Mouse (Mus musculus): Measurements from ENCODE around the gene Osbpl8. TPM values are rescaled to one million over a fixed set of nuclear protein-coding genes. Genes with fewer than 3 reads are reported as not detected.

Gene Osbpl8
- polyA plus RNA-seq, 1 experiment from 2014 or later = 20.1 TPM

DNA sequence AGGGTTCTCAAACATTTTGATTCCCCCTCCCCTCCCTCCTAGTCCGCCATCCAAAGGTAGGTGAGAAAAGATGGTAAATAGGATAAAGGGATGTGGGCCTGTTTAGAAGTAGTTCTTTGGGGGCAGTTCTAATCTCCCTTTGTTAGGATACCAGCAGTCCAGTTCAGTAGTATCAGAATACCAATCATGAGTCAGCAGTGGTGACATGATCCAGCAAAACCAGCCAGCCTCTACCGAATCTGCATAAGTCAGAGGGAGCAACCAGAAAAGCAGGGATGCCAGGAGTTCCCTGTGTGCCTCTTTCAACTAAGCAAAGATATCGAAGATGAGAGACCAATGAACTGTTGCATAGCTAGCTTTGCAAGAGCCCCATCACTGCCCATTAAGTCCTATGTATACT is 91.6 kb downstream of the Osbpl8 start:
- H3K36me3 ChIP-seq = peaks cover 12% of the 10 kb centered on the region; the same call in 1 of the 2 replicates
- no peaks in the 10 kb centered on the region for H3K9me3 ChIP-seq
- 90% methylated on average over 3 of the region's 3 CpGs for WGBS
- no peak overlapping the region for H3K27ac ChIP-seq (replicated peaks)
- H3K4me3 ChIP-seq = no peak overlapping the region
- H3K9ac ChIP-seq = no peak overlapping the region
- no peaks in the 10 kb centered on the region for H3K27me3 ChIP-seq
- no peak for ATAC-seq (ENCODE audit: low read depth)
- H3K4me2 ChIP-seq = no peak overlapping the region
- H3K4me1 ChIP-seq (replicated peaks) = 0 out of 2 replicates have a peak, but pooled peaks cover 5% of the 10 kb centered on the region

DNA sequence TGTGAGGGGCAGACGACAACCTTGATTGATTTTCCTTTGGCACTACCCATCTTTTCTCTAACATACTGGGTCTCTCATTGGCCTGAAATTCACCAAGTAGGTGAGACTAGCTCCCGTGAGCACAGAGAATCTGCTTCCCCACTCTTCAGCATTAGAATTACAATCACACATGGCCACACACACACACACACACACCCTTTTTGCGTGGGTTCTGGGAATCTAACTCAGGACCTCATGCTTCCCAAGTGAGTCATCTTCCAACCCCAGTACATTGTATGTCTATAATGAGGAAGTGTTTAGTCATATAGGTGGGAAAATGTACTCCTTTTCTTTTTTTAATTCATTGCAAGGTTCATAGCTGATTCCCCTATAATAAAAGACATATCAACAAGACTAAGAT is 92.8 kb downstream of the Osbpl8 start:
- Histone ChIP-seq H3K4me2 (no peak overlapping the region), H3K36me3 (peaks cover 12% of the 10 kb centered on the region; the same call in 1 of the 2 replicates), H3K9me3 (no peaks in the 10 kb centered on the region), H3K27me3 (no peaks in the 10 kb centered on the region), H3K9ac (no peak overlapping the region), H3K4me3 (no peak overlapping the region), H3K27ac (replicated peaks) (no peak overlapping the region), H3K4me1 (replicated peaks) (no peaks in the 10 kb centered on the region)
- 94% methylated on average over 3 of the region's 3 CpGs for WGBS
- ATAC-seq (ENCODE audit: low read depth) = no peak

DNA sequence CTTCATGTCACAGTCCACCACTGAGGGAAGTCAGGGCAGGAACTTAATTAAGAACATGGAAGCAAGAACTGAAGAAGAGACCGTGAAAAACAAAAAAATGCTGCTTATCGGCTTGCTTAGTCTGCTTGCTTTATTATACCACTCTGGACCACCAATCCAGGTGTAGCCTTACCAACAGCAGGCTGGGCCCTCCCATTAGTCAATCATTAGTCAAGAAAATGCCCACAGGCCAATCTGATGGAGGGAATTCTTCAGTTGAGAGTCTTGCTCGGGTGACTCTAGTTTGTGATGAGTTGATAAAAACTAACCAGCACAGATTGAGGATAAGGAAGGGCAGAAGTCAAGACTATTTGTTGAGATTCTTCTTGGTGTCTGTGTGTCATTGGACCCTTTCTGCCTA is 93.7 kb downstream of the Osbpl8 start:
- H3K27ac ChIP-seq (replicated peaks) = no peak overlapping the region
- no peak for ATAC-seq (ENCODE audit: low read depth)
- no peaks in the 10 kb centered on the region for H3K27me3 ChIP-seq
- no peaks in the 10 kb centered on the region for H3K9me3 ChIP-seq
- 92% methylated on average over 3 of the region's 3 CpGs for WGBS
- no peak overlapping the region for H3K4me2 ChIP-seq
- no peaks in the 10 kb centered on the region for H3K4me1 ChIP-seq (replicated peaks)
- H3K4me3 ChIP-seq = no peak overlapping the region
- peaks cover 12% of the 10 kb centered on the region; the same call in 1 of the 2 replicates for H3K36me3 ChIP-seq
- no peak overlapping the region for H3K9ac ChIP-seq

DNA sequence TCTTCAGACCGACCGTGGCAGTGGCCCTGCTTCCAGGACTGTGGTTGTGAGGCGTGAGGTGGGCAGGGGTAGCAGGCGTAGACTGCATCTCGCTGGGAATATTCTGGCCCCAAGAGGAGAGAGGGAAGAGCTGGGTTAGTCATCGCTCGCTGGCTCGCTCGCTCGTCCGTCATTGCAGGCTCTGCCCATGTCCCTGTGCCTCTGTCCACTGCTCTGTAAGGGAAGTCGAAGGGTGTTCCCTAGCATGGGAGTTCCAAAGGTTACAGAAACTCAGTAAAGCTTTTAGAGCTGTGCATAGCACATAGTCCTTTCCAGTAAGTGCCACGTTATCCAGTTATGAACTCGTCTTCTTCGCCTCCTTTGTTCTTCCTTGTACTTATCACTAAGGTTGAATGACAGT is 107.1 kb downstream of the Osbpl8 start:
- peaks cover 64% of the 10 kb centered on the region for H3K36me3 ChIP-seq
- WGBS = 88% methylated on average over 15 of the region's 15 CpGs
- no peak overlapping the region for H3K4me3 ChIP-seq
- no peak overlapping the region for H3K4me2 ChIP-seq
- H3K9me3 ChIP-seq = no peaks in the 10 kb centered on the region
- H3K9ac ChIP-seq = no peak overlapping the region
- H3K27ac ChIP-seq (replicated peaks) = no peak overlapping the region
- no peak for ATAC-seq (ENCODE audit: low read depth)
- no peaks in the 10 kb centered on the region for H3K27me3 ChIP-seq
- H3K4me1 ChIP-seq (replicated peaks) = peaks cover 6% of the 10 kb centered on the region

DNA sequence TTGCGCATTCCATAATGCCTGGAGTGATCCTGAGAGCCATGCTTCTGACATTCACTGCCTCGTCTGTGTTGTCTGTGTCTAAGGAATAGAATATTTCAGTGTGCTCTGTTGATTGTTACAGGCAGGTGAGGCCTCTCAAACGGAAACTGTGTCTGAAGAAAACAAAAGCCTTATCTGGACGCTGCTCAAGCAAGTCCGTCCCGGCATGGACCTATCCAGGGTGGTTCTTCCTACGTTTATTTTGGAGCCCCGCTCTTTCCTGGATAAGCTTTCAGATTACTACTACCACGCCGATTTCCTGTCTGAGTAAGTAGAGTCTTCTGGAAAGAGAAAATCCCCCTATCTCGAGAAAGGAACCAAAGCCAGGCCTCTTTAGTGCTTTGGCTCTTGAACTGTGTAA is 108.4 kb downstream of the Osbpl8 start:
- H3K4me3 ChIP-seq = no peak overlapping the region
- H3K27me3 ChIP-seq = no peaks in the 10 kb centered on the region
- H3K27ac ChIP-seq (replicated peaks) = no peak overlapping the region
- 77% methylated on average over 11 of the region's 11 CpGs for WGBS
- H3K4me1 ChIP-seq (replicated peaks) = peaks cover 6% of the 10 kb centered on the region
- H3K4me2 ChIP-seq = no peak overlapping the region
- peaks cover 66% of the 10 kb centered on the region for H3K36me3 ChIP-seq
- no peak overlapping the region for H3K9ac ChIP-seq
- ATAC-seq (ENCODE audit: low read depth) = no peak
- H3K9me3 ChIP-seq = no peaks in the 10 kb centered on the region

DNA sequence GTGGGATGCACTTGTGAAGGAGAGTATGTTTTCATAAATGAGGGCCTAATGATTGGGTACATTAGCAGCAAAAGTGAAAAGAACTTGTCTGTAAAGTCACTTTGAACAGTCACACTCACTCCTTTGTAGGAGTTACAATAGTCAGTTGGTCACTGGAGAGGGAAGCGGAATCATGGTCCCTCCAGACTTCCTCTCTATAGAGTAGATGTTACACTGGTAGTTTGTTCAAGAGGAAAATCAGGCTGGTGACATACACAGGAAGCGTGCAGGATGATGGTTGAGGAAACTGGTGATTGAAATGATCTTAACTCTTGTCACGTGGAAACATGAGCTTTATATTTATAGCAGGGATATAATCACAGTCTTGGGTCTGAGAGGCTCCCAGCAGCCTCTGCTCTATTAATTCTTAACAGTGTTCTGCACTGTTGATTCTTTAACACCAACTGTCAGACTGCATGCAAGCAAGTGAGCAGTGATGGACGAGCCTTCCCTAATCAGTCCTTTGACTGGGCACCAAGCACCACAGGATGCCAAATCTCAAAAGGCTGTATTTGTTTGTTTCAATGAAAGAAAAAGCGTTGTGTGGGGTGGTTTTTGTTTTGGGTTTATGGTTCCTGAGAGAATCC is 109.0 kb downstream of the Osbpl8 start:
- ATAC-seq (ENCODE audit: low read depth) = peak; percentile 77
- no peak overlapping the region for H3K4me3 ChIP-seq
- H3K4me2 ChIP-seq = no peak overlapping the region
- 21% methylated on average over 5 of the region's 5 CpGs for whole genome bisulfite sequencing
- H3K27me3 ChIP-seq = no peaks in the 10 kb centered on the region
- H3K9ac ChIP-seq = no peak overlapping the region
- no peak overlapping the region for H3K27ac ChIP-seq (replicated peaks)
- peaks cover 69% of the 10 kb centered on the region for H3K36me3 ChIP-seq
- peaks cover 6% of the 10 kb centered on the region for H3K4me1 ChIP-seq (replicated peaks)
- no peaks in the 10 kb centered on the region for H3K9me3 ChIP-seq

DNA sequence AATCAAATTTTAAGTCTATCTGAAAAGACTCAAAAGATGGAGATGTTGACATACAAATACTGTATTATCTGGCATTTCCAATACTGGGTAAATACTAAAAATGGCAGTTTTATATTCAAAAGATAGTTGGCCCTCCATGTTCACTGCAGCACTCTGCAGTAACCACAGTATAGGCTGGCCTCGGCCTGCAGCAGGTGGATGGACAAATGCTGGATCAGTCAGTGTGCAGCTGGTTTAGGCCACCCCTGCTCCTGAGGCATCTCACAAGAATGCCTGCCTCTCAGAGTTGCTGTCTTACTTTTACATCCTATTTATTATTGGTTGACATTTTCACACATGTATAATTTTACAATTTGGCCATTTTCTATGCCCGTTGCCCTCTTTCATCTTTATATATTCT is 111.3 kb downstream of the Osbpl8 start:
- no peak overlapping the region for H3K4me3 ChIP-seq

DNA sequence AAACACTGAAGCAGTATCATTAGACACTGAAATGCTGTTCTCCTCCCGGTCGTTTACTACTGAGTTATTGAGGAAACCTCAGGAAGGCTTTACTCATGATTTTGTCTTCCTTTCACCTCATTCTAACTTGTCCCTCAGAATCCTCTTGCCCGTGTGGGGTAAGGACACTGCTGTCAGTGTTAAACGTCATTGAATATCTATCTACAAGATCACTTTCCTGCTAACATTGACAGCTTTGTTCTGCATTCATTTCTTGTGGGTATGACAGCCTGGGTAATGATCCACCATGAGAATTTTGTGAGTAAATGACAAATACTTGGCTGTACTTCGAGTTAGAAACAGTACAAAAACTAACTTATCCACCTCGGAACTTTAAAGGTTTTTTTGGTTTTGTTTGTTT is 133.1 kb downstream of the Osbpl8 start:
- no peak for ATAC-seq (ENCODE audit: low read depth)
- 0 out of 2 replicates have a peak overlapping the region, but pooled peaks have one; percentile 88 for H3K27ac ChIP-seq (replicated peaks)
- H3K4me2 ChIP-seq = peak overlapping the region; percentile 65
- H3K36me3 ChIP-seq = peaks cover 4% of the 10 kb centered on the region
- peak overlapping the region; percentile 71 for H3K9ac ChIP-seq
- no peaks in the 10 kb centered on the region for H3K9me3 ChIP-seq
- H3K4me1 ChIP-seq (replicated peaks) = peaks cover 15% of the 10 kb centered on the region
- 44% methylated on average over 6 of the region's 6 CpGs for WGBS
- peak overlapping the region; percentile 54 for H3K4me3 ChIP-seq
- no peaks in the 10 kb centered on the region for H3K27me3 ChIP-seq

More for the DNA sequence above, 111.3 kb downstream of the Osbpl8 start:
- ATAC-seq (ENCODE audit: low read depth) = no peak
- 79% methylated on average over 2 of the region's 2 CpGs for WGBS
- Histone ChIP-seq H3K27ac (replicated peaks) (no peak overlapping the region), H3K9ac (no peak overlapping the region), H3K4me2 (no peak overlapping the region), H3K27me3 (no peaks in the 10 kb centered on the region), H3K4me1 (replicated peaks) (peaks cover 6% of the 10 kb centered on the region), H3K9me3 (no peaks in the 10 kb centered on the region), H3K36me3 (peaks cover 70% of the 10 kb centered on the region)

DNA sequence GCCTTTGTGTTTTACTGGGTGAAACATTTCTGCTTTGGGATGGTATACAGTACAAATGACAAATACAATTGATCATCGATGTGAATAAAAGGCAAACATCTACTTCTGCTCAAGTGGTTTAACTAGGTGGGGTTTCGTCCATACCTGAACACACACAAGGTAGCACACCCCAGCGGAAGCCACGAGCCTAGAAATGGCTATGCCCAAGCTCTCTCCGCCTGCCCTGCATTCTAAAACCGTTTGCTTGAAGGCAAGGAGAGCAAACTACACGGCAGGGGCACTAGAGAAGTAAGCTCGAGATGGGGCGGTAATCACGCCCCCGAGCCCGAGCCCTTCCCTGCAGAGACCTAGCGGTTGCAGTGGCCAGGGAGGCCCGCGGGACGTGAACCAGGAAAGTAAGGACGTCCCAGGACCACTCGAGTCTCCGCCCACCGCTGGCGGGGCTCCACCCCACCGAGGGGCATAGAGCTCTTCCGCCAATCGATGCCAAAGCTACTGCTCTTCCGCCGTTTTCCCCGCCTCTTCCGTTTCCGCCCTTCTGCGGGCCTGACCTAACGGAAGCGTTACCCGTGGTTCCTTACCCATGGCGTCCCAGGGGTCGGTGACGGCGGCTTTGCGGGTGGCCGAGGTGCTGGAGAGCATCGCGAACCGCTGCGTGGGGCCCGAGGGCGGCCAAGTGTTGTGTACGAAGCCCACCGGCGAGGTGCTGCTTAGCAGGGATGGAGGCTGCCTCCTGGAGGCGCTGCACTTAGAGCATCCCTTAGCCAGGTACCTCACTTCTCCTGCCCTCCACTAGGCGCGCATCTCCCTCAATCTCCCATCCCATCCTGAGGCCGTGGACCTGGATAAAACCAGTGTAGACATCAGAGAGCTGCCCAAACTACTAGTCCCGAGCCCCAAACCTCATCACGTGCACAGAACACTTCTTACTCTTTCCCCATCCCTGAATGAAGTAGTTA is 133.9 kb downstream of the Osbpl8 start, which contains the start of gene Bbs10:
Gene Bbs10, plus strand, starts transcription at position 540 of the 959 bp plus-strand sequence.
- Histone ChIP-seq H3K4me3 (peak within 1 kb of the TSS; percentile 54), H3K4me2 (peak within 1 kb of the TSS; percentile 65), H3K9me3 (no peaks in the 10 kb centered on the region), H3K27ac (replicated peaks) (peak within 1 kb of the TSS; percentile 88), H3K36me3 (peaks cover under 1% of the 10 kb centered on the region), H3K27me3 (no peaks in the 10 kb centered on the region), H3K4me1 (replicated peaks) (peaks cover 15% of the 10 kb centered on the region), H3K9ac (peak within 1 kb of the TSS; percentile 71)
- ATAC-seq (ENCODE audit: low read depth) = peak; percentile 100
- WGBS = 1% methylated on average over 54 of the region's 54 CpGs

DNA sequence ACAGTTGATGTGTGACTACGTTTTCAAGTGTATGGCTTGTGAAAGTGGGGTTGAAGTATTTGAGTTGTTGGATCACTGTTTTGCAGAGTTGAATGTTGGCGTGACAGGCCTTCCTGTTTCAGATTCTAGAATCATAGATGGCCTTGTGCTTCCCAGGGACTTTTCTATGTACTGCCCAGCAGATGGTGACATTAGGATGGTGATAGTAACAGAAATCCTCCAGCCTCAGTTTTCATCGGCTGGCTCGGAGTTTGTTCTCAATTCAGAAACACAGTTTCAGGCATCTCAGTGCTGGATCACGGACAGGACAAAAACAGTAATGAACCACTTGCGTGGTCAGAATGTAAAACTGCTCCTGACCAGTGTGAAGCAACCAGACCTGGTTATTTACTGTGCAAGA is 135.0 kb downstream of the Osbpl8 start:
- Histone ChIP-seq H3K4me1 (replicated peaks) (peaks cover 15% of the 10 kb centered on the region), H3K9ac (peak overlapping the region; percentile 69; the same call in 1 of the 2 replicates)
- 84% methylated on average over 6 of the region's 6 CpGs for WGBS

DNA sequence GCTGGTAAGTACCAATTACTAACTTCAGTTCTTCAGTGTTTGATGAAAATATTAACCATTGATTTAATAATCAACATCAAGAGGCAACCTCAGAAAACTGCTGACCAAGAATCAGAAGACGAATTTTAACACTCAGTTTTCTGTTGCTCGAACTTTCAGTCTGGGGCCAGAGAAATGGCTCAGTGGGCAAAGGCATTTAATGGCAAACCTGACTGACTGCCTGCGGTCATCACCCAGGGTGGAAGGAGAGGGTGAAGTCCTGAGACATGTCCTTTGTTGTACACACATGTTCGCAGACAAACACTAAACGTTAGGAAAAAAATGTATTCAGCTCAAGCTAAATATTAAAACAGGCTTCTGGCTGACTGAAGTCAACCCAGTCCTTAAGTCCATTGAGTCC is 136.5 kb downstream of the Osbpl8 start:
- WGBS = 95% methylated on average over 5 of the region's 5 CpGs
- ATAC-seq (ENCODE audit: low read depth) = no peak
- no peaks in the 10 kb centered on the region for H3K27me3 ChIP-seq
- peaks cover 15% of the 10 kb centered on the region for H3K4me1 ChIP-seq (replicated peaks)
- no peak overlapping the region for H3K27ac ChIP-seq (replicated peaks)
- no peak overlapping the region for H3K4me2 ChIP-seq
- no peak overlapping the region for H3K9ac ChIP-seq
- no peaks in the 10 kb centered on the region for H3K9me3 ChIP-seq
- H3K36me3 ChIP-seq = no peaks in the 10 kb centered on the region
- H3K4me3 ChIP-seq = no peak overlapping the region

More for the DNA sequence above, 135.0 kb downstream of the Osbpl8 start:
- Histone ChIP-seq H3K27ac (replicated peaks) (no peak overlapping the region; the same call in 1 of the 2 replicates), H3K36me3 (no peaks in the 10 kb centered on the region), H3K4me3 (no peak overlapping the region), H3K27me3 (no peaks in the 10 kb centered on the region), H3K9me3 (no peaks in the 10 kb centered on the region), H3K4me2 (peak overlapping the region; percentile 65)
- ATAC-seq (ENCODE audit: low read depth) = no peak

DNA sequence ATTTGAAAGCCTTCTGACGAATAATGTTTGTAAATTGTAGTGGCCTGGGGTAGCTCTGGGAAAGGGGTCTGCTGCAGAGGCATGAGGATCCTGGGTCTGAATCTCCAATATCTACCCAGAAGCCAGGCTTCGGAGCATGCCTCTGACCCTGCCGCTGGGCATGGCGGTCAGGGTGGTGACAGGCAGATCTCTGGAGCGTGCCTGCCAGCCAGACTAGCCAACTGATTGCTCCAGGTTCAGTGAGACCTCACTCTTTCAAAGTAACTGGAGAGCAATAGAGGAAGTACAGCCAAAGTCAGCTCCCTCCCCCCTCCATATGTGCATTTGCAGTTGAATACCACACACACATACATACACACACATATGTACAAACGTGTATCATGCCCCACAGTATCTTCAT is 137.9 kb downstream of the Osbpl8 start:
- no peak overlapping the region for H3K9ac ChIP-seq
- ATAC-seq (ENCODE audit: low read depth) = no peak
- H3K36me3 ChIP-seq = no peaks in the 10 kb centered on the region
- 92% methylated on average over 6 of the region's 6 CpGs for WGBS
- no peaks in the 10 kb centered on the region for H3K27me3 ChIP-seq
- H3K4me3 ChIP-seq = no peak overlapping the region
- H3K4me1 ChIP-seq (replicated peaks) = peaks cover 14% of the 10 kb centered on the region
- H3K9me3 ChIP-seq = no peaks in the 10 kb centered on the region
- H3K4me2 ChIP-seq = no peak overlapping the region
- H3K27ac ChIP-seq (replicated peaks) = no peak overlapping the region

Measured in neural tube, embryonic 13.5 days (tissue).